Mouse (Mus musculus) erythroblast, embryonic 14.5 days (primary cell): ENCODE data around the gene Srebf2.

ENCODE experiments used
- GATA1 ChIP-seq: IDR thresholded peaks from 2 replicates; pipeline ENCODE4 v1.6.1; 2012; ENCODE audit warnings: low read length, inconsistent platforms, mixed read lengths
- TAL1 ChIP-seq: IDR thresholded peaks from 3 replicates; pipeline ENCODE4 v1.6.1; 2012; ENCODE audit warnings: low read length, inconsistent platforms, mixed read lengths

DNA sequence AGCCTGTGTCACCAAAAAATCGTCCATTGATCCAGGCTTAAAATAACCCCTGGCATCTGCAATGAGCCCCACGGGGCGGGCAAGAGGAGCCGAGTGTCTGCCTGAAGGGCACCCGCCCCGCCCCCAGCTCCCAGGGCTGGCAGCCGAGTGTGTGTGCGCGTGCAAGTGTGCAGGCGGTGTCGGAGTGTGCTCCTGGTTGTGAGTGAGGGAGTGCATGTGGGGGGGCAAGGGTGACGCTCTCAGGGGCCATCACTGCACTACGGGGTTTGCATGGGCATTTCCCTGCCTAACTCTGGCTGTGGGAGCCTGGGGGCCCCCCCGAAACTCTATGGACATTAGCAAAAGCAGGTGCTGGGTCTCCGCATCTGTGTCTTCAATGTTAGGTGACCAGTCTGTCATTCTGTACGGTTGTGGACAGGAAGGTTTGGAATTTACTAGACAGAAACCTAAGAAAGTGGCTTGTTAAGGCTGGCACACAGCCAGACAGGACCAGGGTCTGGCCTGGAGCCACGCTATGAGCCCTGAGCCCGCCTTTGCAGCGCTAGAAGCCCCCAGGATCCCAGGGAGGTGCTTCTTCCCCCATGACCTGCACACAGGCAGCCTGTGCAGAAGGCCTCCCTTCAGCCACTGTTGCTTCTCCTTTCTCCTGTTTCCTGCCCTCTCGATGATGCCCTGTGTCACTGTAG lies 69.3 kb downstream of the Srebf2 start:
- TF ChIP-seq TAL1, result no peak
- no peak for TF ChIP-seq GATA1
